Mouse (Mus musculus): Measurements from ENCODE around the gene Gm6812. TPM values are rescaled to one million over a fixed set of nuclear protein-coding genes. Genes with fewer than 3 reads are reported as not detected.
"Not testable (repeated sequence)": the region's sequence is repeated elsewhere in the genome, so short reads cannot be mapped to it uniquely, and the experiment has no call there.

The Gm6812 gene
- polyA plus RNA-seq (2014; fragmentation: Nextera tagmentation; extraction: Ambion mirVana): not detected in 2 replicates

- not testable (repeated sequence) for H3K4me1 ChIP-seq (replicated peaks; ENCODE audit: control insufficient read depth, insufficient read depth, low read length); H3K36me3 ChIP-seq (ENCODE audit: control insufficient read depth, insufficient read depth, low read length); ATAC-seq (replicated peaks; ENCODE audit: low FRiP score); DNase-seq (ENCODE audit: low spot score); H3K4me3 ChIP-seq (ENCODE audit: low read depth, low read length); H3K4me2 ChIP-seq (ENCODE audit: low read depth, low read length, severe bottlenecking); H3K27me3 ChIP-seq (ENCODE audit: control insufficient read depth, insufficient read depth, low read length); H3K9ac ChIP-seq (ENCODE audit: low read length); H3K9me3 ChIP-seq (ENCODE audit: control insufficient read depth, low read length); H3K27ac ChIP-seq (ENCODE audit: low read depth, low read length)
- 85% methylated on average over 3 of the region's 5 CpGs for WGBS
Measured at GRCm38 (mm10) chrX:68892953-68893352, at the start of gene Gm6812. TSS of gene Gm6812 (minus strand) at chrX:68893053.

GRCm38 (mm10) chrX:68865145-68865544, 27.7 kb downstream of the Gm6812 start:
- Histone ChIP-seq H3K9ac (ENCODE audit: low read length) (no peak overlapping the region), H3K36me3 (ENCODE audit: control insufficient read depth, insufficient read depth, low read length) (no peaks in the 10 kb centered on the region), H3K27me3 (ENCODE audit: control insufficient read depth, insufficient read depth, low read length) (no peaks in the 10 kb centered on the region), H3K4me3 (ENCODE audit: low read depth, low read length) (no peak overlapping the region), H3K27ac (ENCODE audit: low read depth, low read length) (no peak overlapping the region), H3K4me1 (replicated peaks; ENCODE audit: control insufficient read depth, insufficient read depth, low read length) (no peaks in the 10 kb centered on the region), H3K4me2 (ENCODE audit: low read depth, low read length, severe bottlenecking) (no peak overlapping the region), H3K9me3 (ENCODE audit: control insufficient read depth, low read length) (no peaks in the 10 kb centered on the region)
- DNase-seq (ENCODE audit: low spot score) (no peak), ATAC-seq (replicated peaks; ENCODE audit: low FRiP score) (no peak)
- WGBS: 35% methylated on average over 2 of the region's 2 CpGs

Other genes with a start within 250 kb of the Gm6812 start
- gene Fmr1, start 214.5 kb downstream of the Gm6812 start, polyA plus RNA-seq (2014; fragmentation: Nextera tagmentation; extraction: Ambion mirVana): 66.5 and 81.1 TPM in 2 replicates
- 0.69 TPM in 1 of 2 replicates, not detected in the other for gene Fmr1nb, start 131.2 kb downstream of the Gm6812 start, polyA plus RNA-seq (2014; fragmentation: Nextera tagmentation; extraction: Ambion mirVana)
- 3.2 and 4.7 TPM in 2 replicates for gene Gm14698, start 72.0 kb downstream of the Gm6812 start, polyA plus RNA-seq (2014; fragmentation: Nextera tagmentation; extraction: Ambion mirVana)